Mouse (Mus musculus) urinary bladder, adult 2 months (tissue): ENCODE results near the gene Kcnk10. TPM values are rescaled to one million over a fixed set of nuclear protein-coding genes. Genes with fewer than 3 reads are reported as not detected.

Experiments
- DNase-seq: peaks from one replicate; pipeline ENCODE4 v3.0.0; 2022; ENCODE audit warnings: low spot score
- polyA plus RNA-seq: library from polyadenylated mRNA; depleted of rRNA; stranded (reverse); fragments of >200 nt; gene quantifications from 2 replicates; pipeline ENCODE4 v1.2.3, GENCODE M21; 2012; rRNA removed

Gene Kcnk10
- polyA plus RNA-seq, 1 experiment, result 0.04 TPM

GRCm38 (mm10) chr12:98409580-98409979 lies 168.5 kb downstream of the Kcnk10 start:
- no peak for DNase-seq

- DNase-seq, result no peak
Measured at GRCm38 (mm10) chr12:98406598-98406997, 171.5 kb downstream of the Kcnk10 start.

- DNase-seq, result no peak
Measured at GRCm38 (mm10) chr12:98406076-98406475, 172.0 kb downstream of the Kcnk10 start.

- DNase-seq, result no peak
Measured at GRCm38 (mm10) chr12:98396586-98396985, 181.5 kb downstream of the Kcnk10 start.

GRCm38 (mm10) chr12:98394115-98394514 lies 184.0 kb downstream of the Kcnk10 start:
- no peak for DNase-seq

- DNase-seq, result no peak
Measured at GRCm38 (mm10) chr12:98391347-98391746, 186.8 kb downstream of the Kcnk10 start.

GRCm38 (mm10) chr12:98389618-98390017 lies 188.5 kb downstream of the Kcnk10 start:
- DNase-seq, result no peak

Other genes starting within 250 kb of the Kcnk10 start
- 6.0 and 7.9 TPM in 2 replicates for gene Spata7, start 49.8 kb upstream of the Kcnk10 start, polyA plus RNA-seq
- gene Ptpn21, start 159.1 kb upstream of the Kcnk10 start, polyA plus RNA-seq, result 22.1 and 25.3 TPM in 2 replicates
- 72.8 and 84.4 TPM in 2 replicates for gene Zc3h14, start 168.7 kb upstream of the Kcnk10 start, polyA plus RNA-seq